Mouse (Mus musculus) heart, adult 2 months (tissue): ENCODE measurements around the gene Hspa1l. TPM values are rescaled to one million over a fixed set of nuclear protein-coding genes. Genes with fewer than 3 reads are reported as not detected.

ENCODE experiments used
- DNase-seq, 2 experiments: peaks; one replicate each; pipeline ENCODE4 v3.0.0; 2021
- H3K27ac ChIP-seq: fragments of 200-600 bp; 2 replicates; pipeline ENCODE4 v1.8.1; 2022
- H3K27me3 ChIP-seq: fragments of 200-500 bp; 2 replicates; pipeline ENCODE4 v1.6.1; 2012; ENCODE audit warnings: mild to moderate bottlenecking, low read length, inconsistent platforms, mixed read lengths; ENCODE audit not compliant: control insufficient read depth, insufficient read depth
- H3K36me3 ChIP-seq: fragments of 200-500 bp; 2 replicates; pipeline ENCODE4 v1.6.1; 2012; ENCODE audit warnings: low read length, inconsistent platforms; ENCODE audit not compliant: control insufficient read depth, insufficient read depth
- H3K4me1 ChIP-seq: fragments of 200-500 bp; 2 replicates; pipeline ENCODE4 v1.6.1; 2011; ENCODE audit warnings: low read length; ENCODE audit not compliant: control insufficient read depth, insufficient read depth
- H3K4me3 ChIP-seq: fragments of 200-600 bp; 2 replicates; pipeline ENCODE4 v1.8.1; 2022
- H3K79me2 ChIP-seq: fragments of 200-500 bp; replicated peaks from 2 replicates; pipeline ENCODE4 v1.6.1; 2012; ENCODE audit warnings: mild to moderate bottlenecking, inconsistent platforms, low read length, moderate library complexity, mixed read lengths; ENCODE audit not compliant: control insufficient read depth, insufficient read depth
- H3K9ac ChIP-seq: fragments of 200-500 bp; 2 replicates; pipeline ENCODE4 v1.6.1; 2012; ENCODE audit warnings: low read depth, mild to moderate bottlenecking, control low read depth, inconsistent platforms, low read length, mixed read lengths
- CTCF ChIP-seq: fragments of 200-600 bp; IDR thresholded peaks from 2 replicates; pipeline ENCODE4 v1.8.1; 2022; ENCODE audit warnings: antibody characterized with exemption, mild to moderate bottlenecking, moderate library complexity
- EP300 ChIP-seq: fragments of 200-500 bp; IDR thresholded peaks from 2 replicates; pipeline ENCODE4 v1.6.1; 2011; ENCODE audit warnings: low read depth, low read length, control low read depth; ENCODE audit not compliant: insufficient read depth
- POLR2A ChIP-seq: fragments of 200-500 bp; IDR thresholded peaks from 2 replicates; pipeline ENCODE4 v1.6.1; 2011; ENCODE audit warnings: mild to moderate bottlenecking, low read depth, low read length, control low read depth; ENCODE audit not compliant: insufficient read depth
- WGBS: fragments of 180-500 bp; shearing (Covaris S2); methylation state at CpG from one replicate; pipeline ENCODE4 v1.1.7; 2018; 5-methylcytosine and 5-hydroxymethylcytosine counted together
- intact Hi-C: fragments of 180-260 bp; cut with DNase I; formaldehyde crosslinking; loops from one replicate; pipeline ENCODE4 v1.15.1; 2025
- polyA plus RNA-seq: library from polyadenylated mRNA; depleted of rRNA; stranded (reverse); fragments of >200 nt; gene quantifications from 2 replicates; pipeline ENCODE4 v1.2.3, GENCODE M21; 2012; rRNA removed
- total RNA-seq, 2 experiments: library from RNA; stranded (reverse); gene quantifications; 2 replicates each; pipeline ENCODE4 v1.2.3; 2021

Hspa1l gene
- total and polyA plus RNA-seq, 3 experiments: 3.6 to 10.9 (median 8.3) TPM

GRCm38 (mm10) chr17:35024261-35024660 lies 51.8 kb downstream of the Hspa1l start:
- no peaks in the 10 kb centered on the region for H3K79me2 ChIP-seq
- WGBS: 67% methylated on average over 13 of the region's 13 CpGs
- TF ChIP-seq POLR2A (no peak), CTCF (no peak), EP300 (no peak)
- H3K27ac ChIP-seq: peak overlapping the region; percentile 6
- DNase-seq: no peak
- no peaks in the 10 kb centered on the region for H3K27me3 ChIP-seq
- H3K4me3 ChIP-seq: no peak overlapping the region
- no peaks in the 10 kb centered on the region for H3K36me3 ChIP-seq
- H3K4me1 ChIP-seq: peaks cover 11% of the 10 kb centered on the region
- H3K9ac ChIP-seq: no peak overlapping the region
- intact Hi-C loops: loop anchor here (5.0 kb wide), 1 partner anchor 213 kb away; the partner anchor contains the start of gene Nfkbil1

GRCm38 (mm10) chr17:35024691-35025488 lies 52.4 kb downstream of the Hspa1l start:
- TF ChIP-seq EP300: no peak
- no peak for TF ChIP-seq POLR2A
- no peak for TF ChIP-seq CTCF
- Histone ChIP-seq H3K4me1 (peaks cover 11% of the 10 kb centered on the region), H3K4me3 (no peak overlapping the region), H3K27me3 (no peaks in the 10 kb centered on the region), H3K9ac (no peak overlapping the region), H3K27ac (peak overlapping the region; percentile 6), H3K79me2 (no peaks in the 10 kb centered on the region), H3K36me3 (no peaks in the 10 kb centered on the region)
- 49% methylated on average over 10 of the region's 10 CpGs for WGBS
- intact Hi-C loops: loop anchor here (5.0 kb wide), 1 partner anchor 212 kb away; the partner anchor contains the start of gene Nfkbil1
- no peak for DNase-seq

- H3K36me3 ChIP-seq: no peaks in the 10 kb centered on the region
- H3K79me2 ChIP-seq: no peaks in the 10 kb centered on the region
- intact Hi-C loops: no loop called here
- no peak overlapping the region for H3K4me3 ChIP-seq
- H3K27ac ChIP-seq: no peak overlapping the region
- TF ChIP-seq CTCF: no peak
- no peak for TF ChIP-seq EP300
- no peak for TF ChIP-seq POLR2A
- 90% methylated on average over 5 of the region's 5 CpGs for WGBS
- peaks cover 10% of the 10 kb centered on the region for H3K4me1 ChIP-seq
- H3K9ac ChIP-seq: no peak overlapping the region
- no peak for DNase-seq
- no peaks in the 10 kb centered on the region for H3K27me3 ChIP-seq
These were observed 53.7 kb downstream of the Hspa1l start for GRCm38 (mm10) chr17:35026206-35026605.

GRCm38 (mm10) chr17:35027277-35028068 lies 55.0 kb downstream of the Hspa1l start, which contains the start of gene Sapcd1:
Sapcd1 (minus strand) TSS chr17:35028016.
- H3K4me1 ChIP-seq: peaks cover 5% of the 10 kb centered on the region
- 54% methylated on average over 13 of the region's 13 CpGs for WGBS
- H3K27ac ChIP-seq: no peak within 1 kb of the TSS
- DNase-seq: no peak
- TF ChIP-seq POLR2A (no peak), CTCF (no peak), EP300 (no peak)
- H3K79me2 ChIP-seq: no peaks in the 10 kb centered on the region
- intact Hi-C loops: no loop called here
- no peaks in the 10 kb centered on the region for H3K27me3 ChIP-seq
- no peak within 1 kb of the TSS for H3K4me3 ChIP-seq
- no peak within 1 kb of the TSS for H3K9ac ChIP-seq
- no peaks in the 10 kb centered on the region for H3K36me3 ChIP-seq

- intact Hi-C loops: no loop called here
- no peak overlapping the region for H3K4me3 ChIP-seq
- no peak overlapping the region for H3K9ac ChIP-seq
- DNase-seq: no peak
- H3K27me3 ChIP-seq: no peaks in the 10 kb centered on the region
- WGBS: 47% methylated on average over 2 of the region's 2 CpGs
- TF ChIP-seq EP300 (no peak), POLR2A (no peak), CTCF (no peak)
- no peaks in the 10 kb centered on the region for H3K36me3 ChIP-seq
- H3K27ac ChIP-seq: no peak overlapping the region
- peaks cover 2% of the 10 kb centered on the region; the same call in 1 of the 2 replicates for H3K4me1 ChIP-seq
- no peaks in the 10 kb centered on the region for H3K79me2 ChIP-seq
These were observed 55.8 kb downstream of the Hspa1l start for GRCm38 (mm10) chr17:35028315-35028714.

Other genes starting within 250 kb of the Hspa1l start
Only the 30 nearest of the 43 such genes appear.
- gene Stk19, start 135.8 kb upstream of the Hspa1l start, total RNA-seq: 1 to 10 TPM; 8.5 to 9.5 TPM
- gene Stk19, start 135.8 kb upstream of the Hspa1l start, polyA plus RNA-seq: 14.1 and 17.3 TPM in 2 replicates
- gene Dxo, start 135.7 kb upstream of the Hspa1l start, total RNA-seq: 10 to 100 TPM; 12.4 to 14.2 TPM
- 22.9 and 28.3 TPM in 2 replicates for gene Dxo, start 135.7 kb upstream of the Hspa1l start, polyA plus RNA-seq
- 10 to 100 TPM; 18.1 to 26.8 TPM for gene Skiv2l, start 122.5 kb upstream of the Hspa1l start, total RNA-seq
- 28.9 and 37.7 TPM in 2 replicates for gene Skiv2l, start 122.5 kb upstream of the Hspa1l start, polyA plus RNA-seq
- 10 to 100 TPM; 14.9 to 15.8 TPM for gene Nelfe, start 122.3 kb upstream of the Hspa1l start, total RNA-seq
- 12.3 and 15.5 TPM in 2 replicates for gene Nelfe, start 122.3 kb upstream of the Hspa1l start, polyA plus RNA-seq
- 1 to 10 TPM; 2.6 to 3.8 TPM for gene Cfb, start 110.2 kb upstream of the Hspa1l start, total RNA-seq
- gene Cfb, start 110.2 kb upstream of the Hspa1l start, polyA plus RNA-seq: 3.9 and 5.7 TPM in 2 replicates
- 1 to 10 TPM; 7.9 to 9.0 TPM for gene Zbtb12, start 93.2 kb upstream of the Hspa1l start, total RNA-seq
- gene Zbtb12, start 93.2 kb upstream of the Hspa1l start, polyA plus RNA-seq: 10.0 and 11.0 TPM in 2 replicates
- not detected for gene Gm20547, start 90.7 kb upstream of the Hspa1l start, total RNA-seq
- not detected in 2 replicates for gene Gm20547, start 90.7 kb upstream of the Hspa1l start, polyA plus RNA-seq
- 1 to 10 TPM; 1.8 to 3.1 TPM for gene C2, start 74.4 kb upstream of the Hspa1l start, total RNA-seq
- gene C2, start 74.4 kb upstream of the Hspa1l start, polyA plus RNA-seq: 4.5 and 8.1 TPM in 2 replicates
- gene Ehmt2, start 74.2 kb upstream of the Hspa1l start, total RNA-seq: 10 to 100 TPM; 38.0 to 42.6 TPM
- 61.6 and 64.0 TPM in 2 replicates for gene Ehmt2, start 74.2 kb upstream of the Hspa1l start, polyA plus RNA-seq
- not detected for gene Slc44a4, start 58.2 kb upstream of the Hspa1l start, total RNA-seq
- 1.1 TPM in 1 of 2 replicates, not detected in the other for gene Slc44a4, start 58.2 kb upstream of the Hspa1l start, polyA plus RNA-seq
- 10 to 100 TPM; 14.5 TPM for gene Neu1, start 41.5 kb upstream of the Hspa1l start, total RNA-seq
- gene Neu1, start 41.5 kb upstream of the Hspa1l start, polyA plus RNA-seq: 22.0 and 23.6 TPM in 2 replicates
- gene Hspa1b, start 13.5 kb upstream of the Hspa1l start, total RNA-seq: 10 to 100 TPM in 1 of 2 experiments, 1 to 10 TPM in 1; 2.9 to 11.2 TPM
- gene Hspa1b, start 13.5 kb upstream of the Hspa1l start, polyA plus RNA-seq: 2.0 and 6.3 TPM in 2 replicates
- not detected for gene Gm20481, start 2.8 kb upstream of the Hspa1l start, total RNA-seq
- gene Gm20481, start 2.8 kb upstream of the Hspa1l start, polyA plus RNA-seq: not detected in 2 replicates
- 1 to 10 TPM; 3.3 to 9.8 TPM for gene Hspa1a, start 547 bp upstream of the Hspa1l start, total RNA-seq
- gene Hspa1a, start 547 bp upstream of the Hspa1l start, polyA plus RNA-seq: 3.0 and 5.9 TPM in 2 replicates
- 10 to 100 TPM; 17.3 to 21.3 TPM for gene Lsm2, start 9.2 kb downstream of the Hspa1l start, total RNA-seq
- gene Lsm2, start 9.2 kb downstream of the Hspa1l start, polyA plus RNA-seq: 50.7 and 58.0 TPM in 2 replicates
- 10 to 100 TPM; 27.0 to 28.5 TPM for gene Vars, start 28.3 kb downstream of the Hspa1l start, total RNA-seq
- 32.7 and 39.2 TPM in 2 replicates for gene Vars, start 28.3 kb downstream of the Hspa1l start, polyA plus RNA-seq
- gene Vwa7, start 43.9 kb downstream of the Hspa1l start, total RNA-seq: 10 to 100 TPM; 10.0 to 10.9 TPM
- 7.5 and 10.2 TPM in 2 replicates for gene Vwa7, start 43.9 kb downstream of the Hspa1l start, polyA plus RNA-seq
- not detected for gene Sapcd1, start 55.3 kb downstream of the Hspa1l start, total RNA-seq
- 0.20 and 0.67 TPM in 2 replicates for gene Sapcd1, start 55.3 kb downstream of the Hspa1l start, polyA plus RNA-seq
- under 1 TPM; 0.23 to 0.29 TPM for gene Msh5, start 74.0 kb downstream of the Hspa1l start, total RNA-seq
- 1.00 and 1.2 TPM in 2 replicates for gene Msh5, start 74.0 kb downstream of the Hspa1l start, polyA plus RNA-seq
- 10 to 100 TPM; 32.5 to 33.1 TPM for gene Clic1, start 77.3 kb downstream of the Hspa1l start, total RNA-seq
- 44.4 and 51.6 TPM in 2 replicates for gene Clic1, start 77.3 kb downstream of the Hspa1l start, polyA plus RNA-seq
- 10 to 100 TPM; 20.0 to 20.5 TPM for gene Ddah2, start 86.3 kb downstream of the Hspa1l start, total RNA-seq
- gene Ddah2, start 86.3 kb downstream of the Hspa1l start, polyA plus RNA-seq: 31.4 and 40.8 TPM in 2 replicates
- gene Ly6g6c, start 92.7 kb downstream of the Hspa1l start, total RNA-seq: under 1 TPM; 0.34 to 0.55 TPM
- 0.23 and 0.64 TPM in 2 replicates for gene Ly6g6c, start 92.7 kb downstream of the Hspa1l start, polyA plus RNA-seq
- 1 to 10 TPM in 1 of 2 experiments, under 1 TPM in 1; 0.31 to 2.4 TPM for gene Mpig6b, start 93.5 kb downstream of the Hspa1l start, total RNA-seq
- 0.32 and 1.4 TPM in 2 replicates for gene Mpig6b, start 93.5 kb downstream of the Hspa1l start, polyA plus RNA-seq
- not detected for gene Ly6g6e, start 104.2 kb downstream of the Hspa1l start, total RNA-seq
- 0.41 TPM in 1 of 2 replicates, not detected in the other for gene Ly6g6e, start 104.2 kb downstream of the Hspa1l start, polyA plus RNA-seq
- under 1 TPM in 1 of 2 experiments, not detected in 1; 0.61 TPM for gene Ly6g6d, start 105.4 kb downstream of the Hspa1l start, total RNA-seq
- gene Ly6g6d, start 105.4 kb downstream of the Hspa1l start, polyA plus RNA-seq: 1.3 and 1.6 TPM in 2 replicates
- gene Ly6g6f, start 112.9 kb downstream of the Hspa1l start, total RNA-seq: not detected
- 0.27 TPM in 1 of 2 replicates, not detected in the other for gene Ly6g6f, start 112.9 kb downstream of the Hspa1l start, polyA plus RNA-seq
- 10 to 100 TPM; 53.2 to 62.5 TPM for gene Abhd16a, start 116.6 kb downstream of the Hspa1l start, total RNA-seq
- 95.7 and 98.2 TPM in 2 replicates for gene Abhd16a, start 116.6 kb downstream of the Hspa1l start, polyA plus RNA-seq
- gene Ly6g5c, start 135.6 kb downstream of the Hspa1l start, total RNA-seq: not detected
- gene Ly6g5c, start 135.6 kb downstream of the Hspa1l start, polyA plus RNA-seq: not detected in 2 replicates
- gene Ly6g5b, start 142.7 kb downstream of the Hspa1l start, total RNA-seq: under 1 TPM in 1 of 2 experiments, not detected in 1; 0.36 TPM
- 0.23 and 0.35 TPM in 2 replicates for gene Ly6g5b, start 142.7 kb downstream of the Hspa1l start, polyA plus RNA-seq
- 1 to 10 TPM; 6.8 to 8.5 TPM for gene Gpank1, start 148.8 kb downstream of the Hspa1l start, total RNA-seq
- 9.5 TPM in 2 replicates for gene Gpank1, start 148.8 kb downstream of the Hspa1l start, polyA plus RNA-seq